Mouse (Mus musculus): Measurements from ENCODE around the gene Ccl12. TPM values are rescaled to one million over a fixed set of nuclear protein-coding genes. Genes with fewer than 3 reads are reported as not detected.

The Ccl12 gene
- total RNA-seq (2023) = not detected

GRCm38 (mm10) chr11:82101529-82101928 lies at the start of gene Ccl12:
Gene Ccl12 (plus strand): TSS chr11:82101845.

GRCm38 (mm10) chr11:82057646-82058045 lies 44.0 kb upstream of the Ccl12 start, which contains the start of gene Ccl11:
Gene Ccl11 (plus strand): TSS chr11:82057823.

GRCm38 (mm10) chr11:82114885-82115284 lies 13.2 kb downstream of the Ccl12 start, which contains the start of gene Ccl8:
Gene Ccl8 (plus strand): TSS chr11:82115185.

Other genes with a start within 250 kb of the Ccl12 start
- gene 5530401A14Rik, start 241.2 kb upstream of the Ccl12 start, total RNA-seq (2023) = not detected
- not detected for gene Asic2, start 133.4 kb upstream of the Ccl12 start, total RNA-seq (2023)
- 100 to 1,000 TPM; 116 to 119 TPM for gene Ccl2, start 66.3 kb upstream of the Ccl12 start, total RNA-seq (2023)
- gene Gm17268, start 63.3 kb upstream of the Ccl12 start, total RNA-seq (2023) = not detected
- gene Ccl7, start 56.1 kb upstream of the Ccl12 start, total RNA-seq (2023) = 1 to 10 TPM in 1 of 2 experiments, under 1 TPM in 1; 0.94 to 1.3 TPM
- gene Ccl11, start 44.0 kb upstream of the Ccl12 start, total RNA-seq (2023) = not detected
- not detected for gene Ccl8, start 13.3 kb downstream of the Ccl12 start, total RNA-seq (2023)
- not detected for gene Ccl1, start 203.8 kb downstream of the Ccl12 start, total RNA-seq (2023)